Mouse (Mus musculus) kidney, adult 11 months (tissue): Measurements from ENCODE around the gene Dnah8.

Experiments used
- DNase-seq: peaks from one replicate; pipeline ENCODE4 v3.0.0; 2022

Dnah8 gene

GRCm38 (mm10) chr17:30753201-30753600, 129.0 kb downstream of the Dnah8 start:
- DNase-seq, result no peak

GRCm38 (mm10) chr17:30756771-30757170, 132.6 kb downstream of the Dnah8 start:
- no peak for DNase-seq

- DNase-seq, result no peak
Measured at GRCm38 (mm10) chr17:30760307-30760706, 136.2 kb downstream of the Dnah8 start.

- no peak for DNase-seq
Measured at GRCm38 (mm10) chr17:30764276-30764675, 140.1 kb downstream of the Dnah8 start.

- DNase-seq, result no peak
Measured at GRCm38 (mm10) chr17:30774416-30774815, 150.3 kb downstream of the Dnah8 start.

GRCm38 (mm10) chr17:30775096-30775495, 150.9 kb downstream of the Dnah8 start:
- DNase-seq, result no peak

GRCm38 (mm10) chr17:30781046-30781445, 156.9 kb downstream of the Dnah8 start:
- DNase-seq, result no peak

GRCm38 (mm10) chr17:30782286-30782685, 158.1 kb downstream of the Dnah8 start:
- DNase-seq, result no peak

GRCm38 (mm10) chr17:30788361-30788760, 164.2 kb downstream of the Dnah8 start:
- no peak for DNase-seq

GRCm38 (mm10) chr17:30790816-30791215, 166.7 kb downstream of the Dnah8 start:
- DNase-seq, result no peak

- DNase-seq, result no peak
Measured at GRCm38 (mm10) chr17:30792396-30792795, 168.2 kb downstream of the Dnah8 start.

- DNase-seq, result no peak
Measured at GRCm38 (mm10) chr17:30796616-30797015, 172.5 kb downstream of the Dnah8 start.

- no peak for DNase-seq
Measured at GRCm38 (mm10) chr17:30800261-30800985, 176.3 kb downstream of the Dnah8 start.

GRCm38 (mm10) chr17:30803668-30804067, 179.5 kb downstream of the Dnah8 start:
- no peak for DNase-seq

- no peak for DNase-seq
Measured at GRCm38 (mm10) chr17:30804955-30805354, 180.8 kb downstream of the Dnah8 start.

- DNase-seq, result no peak
Measured at GRCm38 (mm10) chr17:30805511-30806059, 181.4 kb downstream of the Dnah8 start.

- no peak for DNase-seq
Measured at GRCm38 (mm10) chr17:30808866-30809660, 184.9 kb downstream of the Dnah8 start.

GRCm38 (mm10) chr17:30809926-30810660, 185.9 kb downstream of the Dnah8 start:
- no peak for DNase-seq

GRCm38 (mm10) chr17:30818543-30818942, 194.4 kb downstream of the Dnah8 start:
- no peak for DNase-seq

- DNase-seq, result no peak
Measured at GRCm38 (mm10) chr17:30819134-30819533, 195.0 kb downstream of the Dnah8 start.

GRCm38 (mm10) chr17:30821115-30821514, 197.0 kb downstream of the Dnah8 start:
- DNase-seq, result no peak

- no peak for DNase-seq
Measured at GRCm38 (mm10) chr17:30824473-30824872, 200.3 kb downstream of the Dnah8 start.

GRCm38 (mm10) chr17:30825731-30826304, 201.7 kb downstream of the Dnah8 start:
- no peak for DNase-seq
